Comparison of ENCODE assay signal across 24 mouse cellular contexts in the genomic region with DNA sequence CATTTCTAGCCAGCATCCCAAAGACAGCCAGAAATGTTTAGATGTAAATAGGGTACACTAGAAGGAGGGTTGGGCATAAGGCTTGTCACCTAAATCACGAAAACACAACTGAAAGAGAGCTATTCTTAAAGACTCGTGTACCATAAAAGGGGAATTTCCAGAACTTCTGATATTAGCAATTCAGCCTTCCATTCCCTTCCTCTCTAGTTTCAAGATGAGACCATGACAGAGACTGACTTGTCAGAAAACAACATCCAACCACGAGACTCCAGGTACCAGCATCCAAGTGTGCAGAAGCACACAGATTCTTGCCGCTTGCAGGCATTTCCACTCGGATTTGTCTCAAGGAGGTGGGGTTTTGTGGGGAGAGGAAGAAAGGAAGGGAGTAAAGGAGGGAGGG.
DNase-seq lines count a peak whose midpoint lies in the region; ATAC-seq and TF ChIP-seq lines count a peak whose summit lies in the region.
"Had no signal": no experiment of that assay in that cellular context is flagged by ENCODE, and none has a peak within 500 bp of the region (broad histone marks: within the 10 kb centered on the region; RNA-seq: fewer than 3 reads in every experiment).

No protein-coding gene starts in this region.

- H3K9ac ChIP-seq in forebrain, embryonic 13.5 days: no peak overlapping the region
- H3K9ac ChIP-seq: embryonic facial prominence, embryonic 15.5 days; forebrain, embryonic 15.5 days; heart, embryonic 15.5 days; hindbrain, embryonic 14.5 days had no signal

- no peaks in the 10 kb centered on the region for H3K36me3 ChIP-seq in spleen, adult 2 months (ENCODE audit: control insufficient read depth, insufficient read depth, low read length)
- H3K36me3 ChIP-seq in forebrain, embryonic 13.5 days (ENCODE audit: poor library complexity, severe bottlenecking): no peaks in the 10 kb centered on the region
- H3K36me3 ChIP-seq: embryonic facial prominence, embryonic 15.5 days; forebrain, embryonic 10.5 days; forebrain, embryonic 15.5 days; heart, embryonic 15.5 days; hindbrain, embryonic 10.5 days had no signal

- H3K4me2 ChIP-seq in forebrain, embryonic 13.5 days: no peak overlapping the region
- H3K4me2 ChIP-seq: embryonic facial prominence, embryonic 15.5 days; forebrain, embryonic 15.5 days; heart, embryonic 11.5 days; heart, embryonic 15.5 days; hindbrain, embryonic 14.5 days had no signal

- DNase-seq in heart, adult 11 months: peak; percentile 16
- DNase-seq in heart, adult 8-10 months (ENCODE audit: low spot score): no peak
- no peak for DNase-seq in spleen, adult 2 months (ENCODE audit: low read depth in 1 of 2, low spot score in 2 of 2)
- no peak for DNase-seq in spleen, adult 12 weeks (ENCODE audit: low spot score)
- peak; percentile 75 for DNase-seq in induced T-regulatory cell, adult 2 months (ENCODE audit: low read depth)
- no peak for DNase-seq in heart, postnatal 36 days
- DNase-seq: adrenal gland, adult 2 months; adrenal gland, postnatal 36 days; cerebellum, adult 2 months; cerebellum, postnatal 10 days; embryo, embryonic 11 days; gastrocnemius, postnatal 36 days; heart, adult 18-20 months; heart, postnatal 14 days had no signal

- TF ChIP-seq CTCF in spleen, adult 2 months (IDR thresholded peaks at IDR 0.05; ENCODE audit: extremely low read depth, insufficient read depth, insufficient read length, insufficient replicate concordance): no peak

- H3K27ac ChIP-seq in spleen, adult 2 months (ENCODE audit: insufficient read depth, low read length): peak overlapping the region; percentile 36; the same call in 1 of the 2 replicates
- no peak overlapping the region for H3K27ac ChIP-seq in forebrain, embryonic 13.5 days
- H3K27ac ChIP-seq: forebrain, embryonic 10.5 days; forebrain, embryonic 15.5 days; hindbrain, embryonic 10.5 days; hindbrain, embryonic 14.5 days had no signal

- no peaks in the 10 kb centered on the region for H3K9me3 ChIP-seq in forebrain, embryonic 13.5 days (replicated peaks)
- H3K9me3 ChIP-seq: embryonic facial prominence, embryonic 15.5 days; forebrain, embryonic 10.5 days; forebrain, embryonic 15.5 days; heart, embryonic 15.5 days; hindbrain, embryonic 10.5 days had no signal

- H3K27me3 ChIP-seq in spleen, adult 2 months (ENCODE audit: control insufficient read depth, insufficient read depth, low read length): no peaks in the 10 kb centered on the region
- no peaks in the 10 kb centered on the region for H3K27me3 ChIP-seq in forebrain, embryonic 13.5 days
- H3K27me3 ChIP-seq: embryonic facial prominence, embryonic 15.5 days; forebrain, embryonic 15.5 days; heart, embryonic 15.5 days; Patski had no signal

- intact Hi-C loops in heart, postnatal 36 days (cut with DNase I): no loop called here

- peaks cover 42% of the 10 kb centered on the region for H3K4me1 ChIP-seq in spleen, adult 2 months (ENCODE audit: control insufficient read depth, insufficient read depth, insufficient read length)
- 0 out of 2 replicates have a peak, but pooled peaks cover 12% of the 10 kb centered on the region for H3K4me1 ChIP-seq in forebrain, embryonic 13.5 days

- TF ChIP-seq POLR2A in spleen, adult 2 months (IDR thresholded peaks at IDR 0.05; ENCODE audit: low read depth, low read length): no peak

- no peak for ATAC-seq in forebrain, embryonic 13.5 days
- ATAC-seq: forebrain, embryonic 15.5 days had no signal

- WGBS in spleen, adult 2 months: 48% methylated on average over 5 of the region's 5 CpGs
- 63% methylated on average over 5 of the region's 5 CpGs for WGBS in forebrain, embryonic 13.5 days

- H3K4me3 ChIP-seq in spleen, adult 2 months (ENCODE audit: extremely low read depth, insufficient read depth, insufficient read length): no peak overlapping the region
- H3K4me3 ChIP-seq in forebrain, embryonic 13.5 days: no peak overlapping the region
- H3K4me3 ChIP-seq: embryonic facial prominence, embryonic 15.5 days; erythroblast, embryonic 14.5 days; forebrain, embryonic 10.5 days; forebrain, embryonic 15.5 days; heart, embryonic 15.5 days; hindbrain, embryonic 10.5 days had no signal

Comparison
In these comparisons a context has a peak if more than half of its experiments do, and no peak if none do; other contexts are left out.
1. DNase-seq: peak in heart, adult 11 months (single experiment) and induced T-regulatory cell, adult 2 months (single experiment); none in heart, adult 8-10 months (single experiment), spleen, adult 2 months (0 of 2), spleen, adult 12 weeks (single experiment) and heart, postnatal 36 days (0 of 2).